Mouse (Mus musculus) WW6 (cell line): ENCODE data around the gene Abcc3.

Experiments used
- DNase-seq: peaks from one replicate; pipeline ENCODE4 v3.0.0-alpha.2; 2013; ENCODE audit warnings: low read depth, low spot score

The Abcc3 gene

GRCm38 (mm10) chr11:94351094-94351493, 41.7 kb downstream of the Abcc3 start:
- DNase-seq: no peak

DNA sequence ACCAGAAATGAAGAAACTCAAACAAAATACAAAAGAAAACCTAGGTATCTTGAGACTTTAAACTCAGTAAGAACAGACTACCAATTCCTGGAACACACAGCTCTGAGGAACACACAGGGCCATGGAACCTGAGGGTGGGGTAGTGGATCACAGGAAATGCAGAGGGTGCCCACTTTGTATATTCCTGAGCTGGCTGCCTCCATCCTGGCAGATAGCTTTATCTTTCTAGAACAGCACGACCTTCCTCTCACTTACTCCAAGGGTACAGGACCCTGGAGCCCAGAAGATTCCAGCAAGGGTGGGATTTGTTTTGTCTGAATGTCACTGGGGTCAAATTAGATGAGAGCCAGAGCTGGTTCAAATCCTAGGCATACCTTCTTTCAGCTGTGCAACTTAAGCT, 42.5 kb downstream of the Abcc3 start:
- DNase-seq: no peak

GRCm38 (mm10) chr11:94349839-94350238, 43.0 kb downstream of the Abcc3 start:
- no peak for DNase-seq

GRCm38 (mm10) chr11:94347063-94347575, 45.7 kb downstream of the Abcc3 start:
- DNase-seq: no peak

GRCm38 (mm10) chr11:94346611-94347010, 46.2 kb downstream of the Abcc3 start:
- no peak for DNase-seq

- no peak for DNase-seq
Measured at GRCm38 (mm10) chr11:94345926-94346325, 46.9 kb downstream of the Abcc3 start.

GRCm38 (mm10) chr11:94344470-94344869, 48.3 kb downstream of the Abcc3 start:
- no peak for DNase-seq

GRCm38 (mm10) chr11:94343955-94344358, 48.8 kb downstream of the Abcc3 start:
- no peak for DNase-seq

DNA sequence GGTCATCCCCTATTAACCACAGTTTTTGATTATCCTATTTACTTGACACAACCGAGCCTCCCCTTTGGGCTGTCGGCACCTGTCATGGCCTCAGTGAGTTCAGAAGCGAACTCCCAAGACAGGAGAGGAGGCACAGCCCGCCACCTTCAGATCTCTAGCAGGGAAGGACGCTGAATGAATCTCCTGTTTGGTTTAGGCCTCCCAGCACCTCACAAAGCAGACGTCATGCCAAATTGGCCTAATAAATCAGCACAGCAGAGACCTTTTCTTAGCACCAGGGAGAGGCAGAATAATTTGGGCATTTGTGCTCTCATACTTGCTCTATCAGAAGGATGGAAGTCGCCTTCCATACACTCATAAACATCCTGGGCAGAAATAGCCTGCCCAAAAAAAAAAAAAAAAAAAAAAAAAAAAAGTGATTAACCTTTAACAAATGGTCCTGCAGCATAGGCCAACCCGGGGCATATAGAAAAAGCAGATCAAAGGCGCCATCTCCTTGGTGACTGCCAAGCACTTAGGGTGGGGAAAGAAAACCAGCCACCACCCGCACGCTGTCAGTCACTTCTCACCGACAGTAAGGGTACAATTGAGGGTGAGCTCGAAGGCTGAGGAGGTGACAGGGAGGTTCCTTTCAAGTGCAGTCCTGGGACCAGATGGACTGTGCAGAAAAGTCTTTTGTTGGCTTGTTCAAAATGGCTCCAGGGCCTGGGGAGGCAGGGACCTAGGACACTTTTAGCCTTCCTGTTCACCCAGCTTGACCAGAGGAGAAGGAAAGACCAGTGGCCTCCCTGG, 50.5 kb downstream of the Abcc3 start:
- DNase-seq: no peak

- no peak for DNase-seq
Measured at GRCm38 (mm10) chr11:94340948-94341933, 51.6 kb downstream of the Abcc3 start.

GRCm38 (mm10) chr11:94339732-94340585, 52.8 kb downstream of the Abcc3 start:
- DNase-seq: peak; percentile 48

DNA sequence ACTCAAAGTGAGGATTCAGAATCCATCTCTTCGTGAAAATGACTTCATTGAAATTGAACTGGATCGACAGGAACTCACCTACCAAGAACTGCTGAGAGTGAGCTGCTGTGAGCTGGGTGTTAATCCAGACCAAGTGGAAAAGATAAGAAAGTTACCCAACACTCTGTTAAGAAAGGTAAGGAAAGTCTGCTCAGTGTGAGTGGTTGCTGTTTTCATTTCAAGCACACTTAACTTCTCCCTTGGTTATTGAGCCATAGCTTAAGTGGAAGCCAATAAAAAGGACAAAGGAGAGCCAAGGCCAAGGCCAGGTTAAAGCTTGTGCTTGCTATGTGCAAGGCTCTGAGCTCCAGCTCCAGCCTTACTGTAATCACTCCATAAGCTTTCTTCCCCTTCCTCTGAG, 54.5 kb downstream of the Abcc3 start:
- no peak for DNase-seq

DNA sequence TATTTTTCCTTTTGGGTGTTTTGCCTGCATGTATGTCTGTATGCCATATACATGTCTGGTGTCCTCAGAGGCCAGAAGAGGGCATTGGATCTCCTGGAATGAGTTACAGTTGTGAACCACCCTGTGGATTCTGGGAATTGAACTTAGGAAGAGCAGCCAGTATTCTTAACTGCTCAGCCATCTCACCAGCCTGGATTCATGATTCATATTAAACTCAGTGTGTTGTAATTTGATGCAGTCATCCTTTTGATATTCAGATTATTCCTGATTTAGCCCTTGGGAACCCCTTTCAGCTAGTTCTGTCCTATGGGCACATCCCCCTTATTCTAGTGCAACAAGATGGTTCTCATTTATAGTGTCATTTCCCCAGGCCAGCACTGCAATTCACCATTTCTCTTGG, 56.2 kb downstream of the Abcc3 start:
- DNase-seq: no peak

DNA sequence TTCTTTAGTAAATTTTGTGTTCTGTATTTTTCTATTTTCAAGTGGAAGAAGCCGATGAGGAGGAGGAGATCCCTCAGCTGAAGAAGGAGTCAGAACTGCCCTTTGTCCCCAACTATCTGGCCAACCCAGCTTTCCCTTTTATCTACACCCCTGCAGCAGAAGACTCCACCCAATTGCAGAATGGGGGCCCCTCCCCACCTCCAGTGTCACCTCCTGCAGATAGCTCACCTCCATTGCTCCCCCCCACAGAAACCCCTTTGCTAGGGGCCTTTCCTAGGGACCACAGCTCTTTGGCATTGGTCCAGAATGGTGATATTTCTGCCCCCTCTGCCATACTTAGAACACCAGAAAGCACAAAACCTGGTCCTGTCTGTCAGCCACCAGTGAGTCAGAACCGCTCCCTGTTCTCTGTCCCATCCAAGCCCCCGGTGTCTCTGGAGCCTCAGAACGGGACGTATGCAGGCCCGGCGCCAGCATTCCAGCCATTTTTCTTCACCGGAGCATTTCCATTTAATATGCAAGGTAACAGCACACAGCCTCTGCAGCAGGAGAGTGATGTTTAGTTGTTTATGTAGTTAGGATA, 58.3 kb downstream of the Abcc3 start:
- DNase-seq: no peak

DNA sequence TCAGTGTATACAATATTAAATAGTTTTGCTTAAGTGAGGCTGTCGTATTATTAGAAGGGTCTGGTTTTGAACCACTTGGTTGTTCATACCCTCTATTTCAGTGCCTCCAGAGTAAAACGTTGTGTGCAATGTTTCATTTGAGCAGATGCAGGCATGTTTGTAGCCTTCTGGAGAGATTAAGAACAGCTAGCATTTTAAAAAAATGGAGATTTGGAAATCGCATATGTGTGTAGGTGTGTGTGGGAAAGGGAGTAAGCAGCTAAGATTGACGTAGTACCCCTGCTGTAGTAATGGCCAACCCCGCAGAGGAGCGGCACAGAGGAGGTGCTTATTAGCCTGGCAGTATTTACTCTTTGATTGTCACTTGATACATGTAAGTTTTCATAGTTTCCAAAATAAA, 60.1 kb downstream of the Abcc3 start:
- no peak for DNase-seq

GRCm38 (mm10) chr11:94330211-94330610, 62.6 kb downstream of the Abcc3 start:
- DNase-seq: no peak

- no peak for DNase-seq
Measured at GRCm38 (mm10) chr11:94329270-94329891, 63.4 kb downstream of the Abcc3 start.

GRCm38 (mm10) chr11:94328644-94329025, 64.2 kb downstream of the Abcc3 start:
- no peak for DNase-seq

GRCm38 (mm10) chr11:94327693-94328643, 64.8 kb downstream of the Abcc3 start, which contains the start of gene Ankrd40:
TSS of gene Ankrd40 (plus strand) at chr11:94328001.
- peak; percentile 90 for DNase-seq
